Mouse (Mus musculus): Measurements from ENCODE around the gene Sash3.

DNA sequence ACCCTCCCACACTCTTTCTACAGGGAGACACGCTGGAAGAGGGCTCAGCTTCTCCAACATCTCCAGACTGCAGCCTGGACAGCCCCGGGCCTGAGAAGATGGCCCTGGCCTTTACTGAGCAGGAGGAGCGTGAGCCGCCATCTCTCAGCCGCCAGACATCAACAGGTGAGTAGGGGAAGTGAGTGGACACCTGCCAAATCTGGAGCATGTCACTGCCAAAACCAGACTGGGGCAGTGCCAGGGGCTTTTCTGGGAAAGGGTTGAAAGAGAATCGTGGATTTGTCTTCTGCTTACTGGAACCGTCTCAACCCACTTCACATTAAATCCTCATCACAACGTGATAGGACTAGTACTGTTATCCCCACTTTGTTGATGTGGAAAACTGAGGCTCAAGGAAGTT, 11.2 kb downstream of the Sash3 start:
- TF ChIP-seq CTCF (IDR thresholded peaks at IDR 0.05 in 2 of 3, conservative IDR thresholded peaks at IDR 0.05 in 1 of 3; ENCODE audit: control insufficient read depth in 1 of 3, insufficient read depth in 1 of 3, low read depth in 2 of 3, low read length in 3 of 3, poor library complexity in 1 of 3, severe bottlenecking in 1 of 3) (no peak), POLR2A (IDR thresholded peaks at IDR 0.05; ENCODE audit: control insufficient read depth in 1 of 2, insufficient read depth in 1 of 2, low read depth in 1 of 2, low read length in 2 of 2, poor library complexity in 1 of 2) (no peak)
